Mouse (Mus musculus): ENCODE results near the gene Cct8l1. TPM values are rescaled to one million over a fixed set of nuclear protein-coding genes. Genes with fewer than 3 reads are reported as not detected.

Cct8l1 gene
- total RNA-seq, 2 experiments from 2014 or later, result 0.30 to 0.40 TPM

Other genes starting within 250 kb of the Cct8l1 start
- 10 to 100 TPM; 63.3 to 63.7 TPM for gene Kmt2c, start 17.3 kb upstream of the Cct8l1 start, total RNA-seq (2021)
- gene Xrcc2, start 189.8 kb downstream of the Cct8l1 start, total RNA-seq (2021), result 1 to 10 TPM; 6.0 to 6.9 TPM
- 100 to 1,000 TPM; 115 to 117 TPM for gene Actr3b, start 243.9 kb downstream of the Cct8l1 start, total RNA-seq (2021)